Mouse (Mus musculus): ENCODE measurements at regions not wholly inside any gene's neighbourhood (a gene's known extent, or its start where the extent isn't known, plus 50 kb on each side); places are given as distances from the start of the nearest gene placed in this dataset.

DNA sequence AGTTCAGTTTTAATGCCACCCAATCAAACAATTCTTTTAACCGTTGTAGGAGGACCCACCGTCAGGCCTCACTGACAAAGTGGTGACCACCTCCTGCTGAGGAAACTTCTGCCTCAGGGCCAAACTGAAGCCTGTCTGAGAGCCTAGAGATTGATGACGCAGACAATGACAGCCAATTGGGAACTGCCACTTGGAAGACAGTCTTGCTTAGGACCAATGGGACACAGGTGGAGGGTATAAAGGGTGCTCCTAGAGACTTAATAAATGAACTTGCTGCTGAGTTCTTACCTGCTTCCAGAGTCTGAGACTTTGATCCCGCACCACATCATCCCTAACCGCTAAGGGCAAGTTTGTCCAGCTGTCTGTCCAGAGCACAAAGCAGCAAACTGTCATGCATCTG, 80.0 kb downstream of the Tbx4 start:
- Histone ChIP-seq H3K27me3 (no peaks in the 10 kb centered on the region), H3K27ac (no peak overlapping the region), H3K9me3 (replicated peaks) (no peaks in the 10 kb centered on the region), H3K4me1 (replicated peaks) (no peaks in the 10 kb centered on the region), H3K4me3 (no peak overlapping the region), H3K36me3 (no peaks in the 10 kb centered on the region), H3K4me2 (no peak overlapping the region), H3K9ac (no peak overlapping the region)
- WGBS = 82% methylated on average over 5 of the region's 5 CpGs
- ATAC-seq (replicated peaks; ENCODE audit: insufficient number of reproducible peaks, insufficient read depth, low FRiP score, low read depth) = no peak

GRCm38 (mm10) chr11:85970287-85970686, 84.1 kb downstream of the Tbx4 start:
- ATAC-seq (replicated peaks; ENCODE audit: insufficient number of reproducible peaks, insufficient read depth, low FRiP score, low read depth) = no peak
- Histone ChIP-seq H3K27me3 (no peaks in the 10 kb centered on the region), H3K4me3 (no peak overlapping the region), H3K4me2 (no peak overlapping the region), H3K27ac (no peak overlapping the region), H3K9me3 (replicated peaks) (no peaks in the 10 kb centered on the region), H3K9ac (no peak overlapping the region), H3K36me3 (no peaks in the 10 kb centered on the region), H3K4me1 (replicated peaks) (no peaks in the 10 kb centered on the region)
- 51% methylated on average over 2 of the region's 2 CpGs for WGBS

DNA sequence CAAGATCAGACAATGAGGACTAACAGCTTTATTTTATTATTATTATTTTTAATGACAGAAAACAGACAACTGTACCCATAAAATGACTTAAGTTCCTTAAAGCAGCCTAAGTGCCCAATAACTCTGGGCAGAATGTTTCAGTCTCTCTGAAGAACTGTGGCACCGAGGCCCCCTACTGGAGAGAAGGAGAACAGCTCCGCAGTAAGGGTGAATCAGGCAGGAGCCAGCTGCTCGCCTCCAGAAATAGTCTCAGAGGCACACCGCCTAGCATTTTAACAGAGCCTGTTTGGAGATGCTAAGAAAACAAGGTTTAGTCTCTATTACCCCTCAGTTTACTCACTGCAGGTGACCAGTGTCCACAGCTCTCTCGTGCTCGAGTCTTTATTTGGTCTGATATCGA, 86.2 kb downstream of the Tbx4 start:
- Histone ChIP-seq H3K4me1 (replicated peaks) (no peaks in the 10 kb centered on the region), H3K4me3 (no peak overlapping the region), H3K9ac (no peak overlapping the region), H3K27me3 (no peaks in the 10 kb centered on the region), H3K27ac (no peak overlapping the region), H3K4me2 (no peak overlapping the region), H3K36me3 (no peaks in the 10 kb centered on the region), H3K9me3 (replicated peaks) (no peaks in the 10 kb centered on the region)
- WGBS = 25% methylated on average over 7 of the region's 7 CpGs
- no peak for ATAC-seq (replicated peaks; ENCODE audit: insufficient number of reproducible peaks, insufficient read depth, low FRiP score, low read depth)

GRCm38 (mm10) chr11:85973736-85974135, 87.5 kb downstream of the Tbx4 start:
- H3K4me1 ChIP-seq (replicated peaks) = no peaks in the 10 kb centered on the region
- no peaks in the 10 kb centered on the region for H3K36me3 ChIP-seq
- no peaks in the 10 kb centered on the region for H3K27me3 ChIP-seq
- no peak overlapping the region for H3K27ac ChIP-seq
- no peak for ATAC-seq (replicated peaks; ENCODE audit: insufficient number of reproducible peaks, insufficient read depth, low FRiP score, low read depth)
- whole genome bisulfite sequencing = 61% methylated on average over 5 of the region's 5 CpGs
- H3K9me3 ChIP-seq (replicated peaks) = no peaks in the 10 kb centered on the region
- H3K9ac ChIP-seq = no peak overlapping the region
- H3K4me2 ChIP-seq = no peak overlapping the region
- no peak overlapping the region for H3K4me3 ChIP-seq

GRCm38 (mm10) chr11:85976693-85977434, 90.6 kb downstream of the Tbx4 start:
- Histone ChIP-seq H3K4me1 (replicated peaks) (no peaks in the 10 kb centered on the region), H3K36me3 (no peaks in the 10 kb centered on the region), H3K27me3 (no peaks in the 10 kb centered on the region), H3K9ac (no peak overlapping the region), H3K4me2 (no peak overlapping the region), H3K4me3 (no peak overlapping the region), H3K27ac (no peak overlapping the region), H3K9me3 (replicated peaks) (no peaks in the 10 kb centered on the region)
- 77% methylated on average over 18 of the region's 18 CpGs for WGBS
- no peak for ATAC-seq (replicated peaks; ENCODE audit: insufficient number of reproducible peaks, insufficient read depth, low FRiP score, low read depth)

GRCm38 (mm10) chr11:85980388-85980787, 94.2 kb downstream of the Tbx4 start:
- no peak for ATAC-seq (replicated peaks; ENCODE audit: insufficient number of reproducible peaks, insufficient read depth, low FRiP score, low read depth)
- no peaks in the 10 kb centered on the region for H3K4me1 ChIP-seq (replicated peaks)
- no peaks in the 10 kb centered on the region for H3K27me3 ChIP-seq
- no peaks in the 10 kb centered on the region for H3K9me3 ChIP-seq (replicated peaks)
- no peaks in the 10 kb centered on the region for H3K36me3 ChIP-seq
- 79% methylated on average over 11 of the region's 11 CpGs for WGBS
- no peak overlapping the region for H3K9ac ChIP-seq
- no peak overlapping the region for H3K4me2 ChIP-seq
- H3K4me3 ChIP-seq = no peak overlapping the region
- H3K27ac ChIP-seq = no peak overlapping the region

GRCm38 (mm10) chr11:85981561-85981960, 95.3 kb downstream of the Tbx4 start:
- Histone ChIP-seq H3K4me2 (no peak overlapping the region), H3K4me3 (no peak overlapping the region), H3K36me3 (no peaks in the 10 kb centered on the region), H3K9me3 (replicated peaks) (no peaks in the 10 kb centered on the region), H3K27ac (no peak overlapping the region), H3K4me1 (replicated peaks) (no peaks in the 10 kb centered on the region), H3K27me3 (0 out of 2 replicates have a peak, but pooled peaks cover 3% of the 10 kb centered on the region), H3K9ac (no peak overlapping the region)
- no peak for ATAC-seq (replicated peaks; ENCODE audit: insufficient number of reproducible peaks, insufficient read depth, low FRiP score, low read depth)
- WGBS = 80% methylated on average over 4 of the region's 4 CpGs

GRCm38 (mm10) chr11:85986338-85986737, 100.1 kb downstream of the Tbx4 start:
- H3K9me3 ChIP-seq (replicated peaks) = no peaks in the 10 kb centered on the region
- H3K4me1 ChIP-seq (replicated peaks) = peaks cover 3% of the 10 kb centered on the region
- no peak overlapping the region for H3K27ac ChIP-seq
- no peak overlapping the region for H3K9ac ChIP-seq
- 71% methylated on average over 8 of the region's 8 CpGs for WGBS
- H3K27me3 ChIP-seq = peaks cover 4% of the 10 kb centered on the region; the same call in 1 of the 2 replicates
- H3K4me2 ChIP-seq = no peak overlapping the region
- no peak for ATAC-seq (replicated peaks; ENCODE audit: insufficient number of reproducible peaks, insufficient read depth, low FRiP score, low read depth)
- no peaks in the 10 kb centered on the region for H3K36me3 ChIP-seq
- no peak overlapping the region for H3K4me3 ChIP-seq

GRCm38 (mm10) chr11:85987181-85987580, 101.0 kb downstream of the Tbx4 start:
- Histone ChIP-seq H3K36me3 (no peaks in the 10 kb centered on the region), H3K9ac (no peak overlapping the region), H3K4me1 (replicated peaks) (peaks cover 3% of the 10 kb centered on the region), H3K27me3 (peaks cover 5% of the 10 kb centered on the region; the same call in 1 of the 2 replicates), H3K9me3 (replicated peaks) (no peaks in the 10 kb centered on the region), H3K4me3 (no peak overlapping the region), H3K27ac (no peak overlapping the region), H3K4me2 (no peak overlapping the region)
- WGBS = 94% methylated on average over 2 of the region's 2 CpGs
- no peak for ATAC-seq (replicated peaks; ENCODE audit: insufficient number of reproducible peaks, insufficient read depth, low FRiP score, low read depth)

DNA sequence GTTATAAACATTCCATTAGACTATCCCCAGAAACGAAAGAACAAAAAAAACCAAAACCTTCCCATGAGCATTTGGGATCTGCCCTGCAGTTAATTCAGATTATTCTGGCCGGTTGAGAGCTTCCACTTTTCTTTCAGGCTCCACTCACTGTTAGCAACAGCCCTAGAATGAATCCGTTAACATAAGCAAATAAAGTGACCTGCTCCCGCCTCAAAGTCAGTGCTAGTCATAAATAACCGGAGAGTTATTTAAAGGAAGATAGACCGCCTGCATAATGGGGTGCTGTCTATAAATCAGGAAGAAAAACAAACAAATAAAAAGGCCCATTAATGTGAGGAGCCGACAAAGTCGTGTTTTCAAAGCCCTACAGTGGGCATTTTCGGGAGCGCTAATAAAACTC, 103.3 kb downstream of the Tbx4 start:
- 17% methylated on average over 10 of the region's 10 CpGs for WGBS
- Histone ChIP-seq H3K36me3 (no peaks in the 10 kb centered on the region), H3K9me3 (replicated peaks) (no peaks in the 10 kb centered on the region), H3K27me3 (peaks cover 5% of the 10 kb centered on the region; the same call in 1 of the 2 replicates), H3K4me1 (replicated peaks) (peaks cover 3% of the 10 kb centered on the region), H3K9ac (no peak overlapping the region; the same call in 1 of the 2 replicates), H3K27ac (no peak overlapping the region), H3K4me3 (peak overlapping the region; percentile 37), H3K4me2 (peak overlapping the region; percentile 63)
- ATAC-seq (replicated peaks; ENCODE audit: insufficient number of reproducible peaks, insufficient read depth, low FRiP score, low read depth) = no peak

- Histone ChIP-seq H3K4me3 (peak overlapping the region; percentile 37), H3K27me3 (peaks cover 5% of the 10 kb centered on the region; the same call in 1 of the 2 replicates), H3K9ac (no peak overlapping the region), H3K36me3 (no peaks in the 10 kb centered on the region), H3K9me3 (replicated peaks) (no peaks in the 10 kb centered on the region), H3K27ac (no peak overlapping the region), H3K4me2 (peak overlapping the region; percentile 63), H3K4me1 (replicated peaks) (peaks cover 3% of the 10 kb centered on the region)
- ATAC-seq (replicated peaks; ENCODE audit: insufficient number of reproducible peaks, insufficient read depth, low FRiP score, low read depth) = no peak
- WGBS = 11% methylated on average over 10 of the region's 12 CpGs
Measured at GRCm38 (mm10) chr11:85989940-85990493, 103.8 kb downstream of the Tbx4 start.
